Mouse (Mus musculus): ENCODE data around the gene Gm4070. TPM values are rescaled to one million over a fixed set of nuclear protein-coding genes. Genes with fewer than 3 reads are reported as not detected.

Gm4070 gene
- polyA plus RNA-seq (2014; fragmentation: Illumina TruSeq; extraction: RNeasy Lipid Tissue Mini Kit (QIAGEN cat#74804); ENCODE audit: low read depth, low replicate concordance): 13.8 TPM

DNA sequence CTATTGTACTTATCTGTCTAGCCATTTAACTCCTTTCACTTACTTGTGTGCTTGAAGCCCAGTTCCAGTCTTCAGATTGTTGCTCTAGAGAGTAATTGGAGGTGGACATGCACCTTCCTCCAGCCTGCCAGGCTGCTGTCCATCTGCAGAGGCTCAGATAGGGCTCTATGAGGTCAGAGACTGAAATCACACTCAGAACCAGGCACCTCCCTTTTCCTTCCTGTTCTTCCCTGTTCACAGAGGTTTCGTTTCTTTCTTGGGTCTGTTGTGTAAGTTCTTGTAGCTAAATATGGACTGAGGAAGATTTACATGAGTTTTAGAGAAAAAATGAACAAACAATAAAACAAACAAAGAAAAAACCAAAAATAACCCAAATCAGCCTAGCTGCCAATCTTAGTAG lies at the start of gene Gm4070:
Gene Gm4070, minus strand, starts transcription at position 156 of the 400 bp plus-strand sequence.

Other genes with a start within 250 kb of the Gm4070 start
- 116 TPM for gene Ilk, start 217.4 kb downstream of the Gm4070 start, polyA plus RNA-seq (2014; fragmentation: Illumina TruSeq; extraction: RNeasy Lipid Tissue Mini Kit (QIAGEN cat#74804); ENCODE audit: low read depth, low replicate concordance)
- 13.9 TPM for gene Rrp8, start 216.6 kb downstream of the Gm4070 start, polyA plus RNA-seq (2014; fragmentation: Illumina TruSeq; extraction: RNeasy Lipid Tissue Mini Kit (QIAGEN cat#74804); ENCODE audit: low read depth, low replicate concordance)
- 98.7 TPM for gene Taf10, start 209.6 kb downstream of the Gm4070 start, polyA plus RNA-seq (2014; fragmentation: Illumina TruSeq; extraction: RNeasy Lipid Tissue Mini Kit (QIAGEN cat#74804); ENCODE audit: low read depth, low replicate concordance)
- gene Tpp1, start 201.7 kb downstream of the Gm4070 start, polyA plus RNA-seq (2014; fragmentation: Illumina TruSeq; extraction: RNeasy Lipid Tissue Mini Kit (QIAGEN cat#74804); ENCODE audit: low read depth, low replicate concordance): 52.4 TPM
- 5.0 TPM for gene Dchs1, start 166.3 kb downstream of the Gm4070 start, polyA plus RNA-seq (2014; fragmentation: Illumina TruSeq; extraction: RNeasy Lipid Tissue Mini Kit (QIAGEN cat#74804); ENCODE audit: low read depth, low replicate concordance)
- gene Mrpl17, start 142.9 kb downstream of the Gm4070 start, polyA plus RNA-seq (2014; fragmentation: Illumina TruSeq; extraction: RNeasy Lipid Tissue Mini Kit (QIAGEN cat#74804); ENCODE audit: low read depth, low replicate concordance): 105 TPM

All from heart, adult 10 weeks (tissue).